Mouse (Mus musculus) limb, embryonic 12.5 days (tissue): ENCODE results near the gene Cdhr3. TPM values are rescaled to one million over a fixed set of nuclear protein-coding genes. Genes with fewer than 3 reads are reported as not detected.

Experiments
- ATAC-seq: fragments of 200-750 bp; cut with Nextera tagmentation; 2 replicates; pipeline ENCODE4 v1.8.0; 2017; ENCODE audit warnings: low read depth, moderate TSS enrichment; ENCODE audit not compliant: insufficient number of reproducible peaks, insufficient read depth, low FRiP score, low TSS enrichment
- H3K27ac ChIP-seq: fragments of 300-500 bp; sonication (generic); 2 replicates; pipeline ENCODE4 v1.5.1; 2016; ENCODE audit warnings: mild to moderate bottlenecking, moderate library complexity
- H3K27me3 ChIP-seq: fragments of 300-500 bp; sonication (generic); 2 replicates; pipeline ENCODE4 v1.6.1; 2016; ENCODE audit warnings: mild to moderate bottlenecking, moderate library complexity
- H3K36me3 ChIP-seq: fragments of 300-500 bp; sonication (generic); 2 replicates; pipeline ENCODE4 v1.6.1; 2016; ENCODE audit warnings: mild to moderate bottlenecking, moderate library complexity
- H3K4me1 ChIP-seq: fragments of 300-500 bp; sonication (generic); replicated peaks from 2 replicates; pipeline ENCODE4 v1.6.1; 2016
- H3K4me2 ChIP-seq: fragments of 300-500 bp; sonication (generic); 2 replicates; pipeline ENCODE4 v1.6.1; 2016; ENCODE audit warnings: mild to moderate bottlenecking, moderate library complexity
- H3K4me3 ChIP-seq: fragments of 300-500 bp; sonication (generic); replicated peaks from 2 replicates; pipeline ENCODE4 v1.5.1; 2016; ENCODE audit warnings: mild to moderate bottlenecking
- H3K9ac ChIP-seq: fragments of 300-500 bp; sonication (generic); replicated peaks from 2 replicates; pipeline ENCODE4 v1.6.1; 2016; ENCODE audit warnings: mild to moderate bottlenecking, moderate library complexity
- H3K9me3 ChIP-seq: fragments of 300-500 bp; sonication (generic); 2 replicates; pipeline ENCODE4 v1.6.1; 2016; ENCODE audit warnings: mild to moderate bottlenecking, moderate library complexity
- WGBS: fragments of 180-500 bp; shearing (Covaris S2); methylation state at CpG from one replicate; pipeline ENCODE4 v1.1.7; 2016; 5-methylcytosine and 5-hydroxymethylcytosine counted together
- polyA plus RNA-seq: library from polyadenylated mRNA; unstranded; fragments of >200 nt; fragmentation: Nextera tagmentation; extraction: Ambion mirVana; gene quantifications from 2 replicates; pipeline ENCODE4 v1.2.1, GENCODE M21; 2016

Cdhr3 gene
- polyA plus RNA-seq, 1 experiment from 2014 or later = not detected

DNA sequence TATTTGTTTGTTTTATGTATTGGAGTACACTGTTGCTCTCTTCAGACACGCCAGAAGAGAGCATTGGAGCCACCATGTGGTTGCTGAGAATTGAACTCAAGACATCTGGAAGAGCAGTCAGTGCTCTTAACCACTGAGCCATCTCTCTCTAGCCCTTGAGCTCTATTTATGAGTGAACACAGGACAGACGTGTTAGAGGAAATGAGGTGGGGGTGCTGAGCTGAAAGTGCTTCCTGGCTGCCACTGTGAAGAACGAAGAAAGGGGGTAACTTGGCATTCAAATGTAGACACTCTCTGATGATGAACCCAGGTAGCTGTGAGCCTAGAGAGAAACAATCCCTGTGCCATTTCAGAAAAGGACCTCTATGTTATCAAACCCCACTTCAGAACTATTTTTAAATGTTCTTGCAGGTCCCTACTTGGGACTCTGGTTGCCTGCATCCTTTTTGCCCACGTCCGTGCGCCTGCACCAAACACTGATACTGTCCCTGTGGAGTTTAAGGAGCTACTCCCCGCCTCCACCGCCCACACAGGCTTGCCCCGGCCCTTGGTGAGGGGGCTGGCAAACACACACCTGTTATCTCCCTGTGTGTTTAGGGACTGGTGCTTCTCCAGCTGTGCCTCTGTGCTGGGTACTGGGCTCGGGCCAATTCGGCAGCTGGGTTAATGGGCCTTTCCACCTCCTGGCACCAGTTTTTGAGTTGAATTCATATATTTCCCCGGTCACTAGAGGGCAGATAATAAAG is 58.2 kb downstream of the Cdhr3 start:
- H3K4me1 ChIP-seq = peaks cover 23% of the 10 kb centered on the region
- 43% methylated on average over 12 of the region's 12 CpGs for WGBS
- no peaks in the 10 kb centered on the region for H3K9me3 ChIP-seq
- H3K4me2 ChIP-seq = no peak overlapping the region
- no peak for ATAC-seq
- no peak overlapping the region for H3K9ac ChIP-seq
- no peaks in the 10 kb centered on the region for H3K36me3 ChIP-seq
- H3K27ac ChIP-seq = no peak overlapping the region
- H3K27me3 ChIP-seq = peaks cover 9% of the 10 kb centered on the region
- no peak overlapping the region for H3K4me3 ChIP-seq

DNA sequence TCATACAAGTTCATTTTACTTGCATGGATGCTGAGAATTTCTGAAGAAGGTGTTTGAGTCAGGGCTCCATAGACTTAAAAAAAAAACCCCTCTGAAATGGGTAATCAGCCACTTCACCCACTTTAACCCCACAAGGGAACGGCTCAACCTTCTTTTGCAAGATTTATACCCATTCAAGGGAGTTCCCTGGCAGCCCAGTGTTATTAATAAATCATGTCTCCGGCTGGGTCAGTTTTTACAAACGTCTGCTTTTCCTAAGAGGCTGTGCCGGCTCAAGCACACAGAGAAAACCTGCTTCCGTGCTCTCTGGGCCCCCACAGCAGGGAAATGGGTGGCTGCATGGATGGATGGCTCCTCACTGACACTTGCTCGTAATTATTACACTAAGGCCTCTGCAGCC is 59.5 kb downstream of the Cdhr3 start:
- Histone ChIP-seq H3K4me2 (no peak overlapping the region), H3K27me3 (peaks cover 13% of the 10 kb centered on the region), H3K9me3 (no peaks in the 10 kb centered on the region), H3K4me1 (peaks cover 32% of the 10 kb centered on the region), H3K9ac (no peak overlapping the region), H3K36me3 (no peaks in the 10 kb centered on the region), H3K4me3 (no peak overlapping the region), H3K27ac (no peak overlapping the region)
- ATAC-seq = no peak
- 37% methylated on average over 6 of the region's 6 CpGs for WGBS

DNA sequence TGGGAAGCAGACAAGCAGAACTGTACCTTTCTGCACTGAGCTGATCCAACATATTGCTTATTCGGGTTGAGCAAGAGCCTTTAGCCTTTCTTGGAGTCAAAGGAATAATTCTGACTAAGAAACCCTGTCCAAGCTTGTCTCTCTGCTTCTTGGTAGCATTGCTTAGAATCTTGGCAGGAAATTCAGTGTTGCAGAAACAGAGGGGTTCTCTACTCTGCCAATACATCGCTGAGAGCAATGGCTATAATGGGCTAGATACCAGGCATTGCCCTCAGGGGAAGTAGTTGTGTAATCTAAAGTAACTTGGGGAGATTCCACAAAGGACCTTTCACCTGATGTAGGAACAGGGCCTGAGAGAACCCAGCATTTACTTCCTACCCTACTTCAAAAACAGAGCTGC is 62.1 kb downstream of the Cdhr3 start:
- Histone ChIP-seq H3K36me3 (no peaks in the 10 kb centered on the region), H3K4me1 (peaks cover 36% of the 10 kb centered on the region), H3K4me2 (no peak overlapping the region), H3K9ac (no peak overlapping the region), H3K4me3 (no peak overlapping the region), H3K27ac (no peak overlapping the region), H3K9me3 (no peaks in the 10 kb centered on the region), H3K27me3 (peaks cover 14% of the 10 kb centered on the region)
- no peak for ATAC-seq
- WGBS = 85% methylated on average over 2 of the region's 2 CpGs

DNA sequence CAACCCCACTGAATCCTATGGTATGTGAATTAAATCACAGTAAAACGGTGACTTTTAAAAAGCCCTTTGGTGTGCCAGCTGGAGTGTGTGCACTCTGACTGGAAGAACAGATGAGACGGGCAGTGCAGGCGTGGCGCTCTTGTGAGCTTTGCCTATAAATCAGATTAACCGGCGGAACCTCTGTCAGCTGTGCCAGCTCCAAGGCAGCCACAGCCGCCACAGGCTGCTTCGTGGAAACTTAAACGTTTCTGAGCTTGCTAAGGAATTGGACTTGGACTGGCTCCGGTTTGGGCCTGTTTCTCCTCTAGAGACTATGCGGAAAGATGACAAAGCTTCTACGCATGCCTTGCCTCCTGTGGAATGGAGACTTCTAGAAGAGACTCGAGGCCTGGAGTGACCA is 62.6 kb downstream of the Cdhr3 start:
- Histone ChIP-seq H3K4me2 (no peak overlapping the region), H3K27me3 (peaks cover 10% of the 10 kb centered on the region), H3K36me3 (no peaks in the 10 kb centered on the region), H3K4me3 (no peak overlapping the region), H3K4me1 (peaks cover 31% of the 10 kb centered on the region), H3K27ac (no peak overlapping the region), H3K9ac (no peak overlapping the region), H3K9me3 (no peaks in the 10 kb centered on the region)
- no peak for ATAC-seq
- WGBS = 68% methylated on average over 13 of the region's 13 CpGs

DNA sequence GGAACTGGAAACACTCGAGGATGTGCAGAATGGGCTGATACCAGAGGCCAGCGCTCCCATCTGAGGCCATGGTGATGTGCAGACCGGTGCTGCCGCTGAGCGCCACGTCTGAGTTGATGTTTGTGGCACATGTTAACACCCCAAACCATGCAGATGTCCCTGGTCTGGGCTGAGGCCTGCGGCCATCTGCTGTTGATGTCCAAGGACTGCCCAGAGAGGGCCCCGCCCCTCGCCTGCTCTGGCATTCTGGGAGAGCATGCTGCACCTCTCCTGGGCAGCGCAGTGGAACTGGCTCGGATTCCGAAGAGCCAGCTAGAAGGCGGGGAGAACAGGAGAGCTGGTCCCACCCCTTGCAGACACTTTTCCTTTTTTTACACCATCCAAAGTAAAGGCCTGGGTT is 64.0 kb downstream of the Cdhr3 start:
- 49% methylated on average over 13 of the region's 13 CpGs for WGBS
- Histone ChIP-seq H3K4me3 (no peak overlapping the region), H3K9ac (no peak overlapping the region), H3K27ac (no peak overlapping the region), H3K4me1 (peaks cover 24% of the 10 kb centered on the region), H3K4me2 (no peak overlapping the region), H3K9me3 (no peaks in the 10 kb centered on the region), H3K27me3 (0 out of 2 replicates have a peak, but pooled peaks cover 6% of the 10 kb centered on the region), H3K36me3 (no peaks in the 10 kb centered on the region)
- no peak for ATAC-seq

DNA sequence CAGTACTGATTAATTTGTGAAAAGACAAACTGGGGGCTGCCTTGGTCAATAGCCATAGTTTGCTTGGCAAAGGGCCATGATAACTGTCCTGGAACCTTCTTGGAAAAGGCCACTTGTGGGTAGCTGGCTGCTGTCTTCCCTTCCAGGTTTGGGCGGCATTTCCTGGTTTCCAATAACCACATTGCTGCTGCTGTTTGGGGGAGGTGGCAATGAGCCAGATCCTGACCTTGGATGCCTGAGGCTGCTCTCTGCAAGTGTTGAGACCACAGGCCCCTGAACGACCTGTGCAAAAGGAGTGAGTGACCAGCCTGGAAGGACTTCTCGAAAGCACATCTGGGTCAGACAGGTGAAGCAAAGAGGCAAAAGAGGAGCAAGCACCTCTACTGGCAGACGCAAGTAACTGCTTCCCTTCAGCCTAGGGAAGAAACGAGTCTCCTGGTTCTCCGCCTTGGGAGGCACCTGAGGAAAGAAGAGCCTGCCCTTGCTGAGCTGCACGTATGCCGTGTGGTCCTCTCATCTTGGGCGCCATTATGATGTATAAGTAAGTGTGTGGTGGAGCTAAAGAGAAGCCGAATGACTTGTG is 64.5 kb downstream of the Cdhr3 start:
- no peak for ATAC-seq

DNA sequence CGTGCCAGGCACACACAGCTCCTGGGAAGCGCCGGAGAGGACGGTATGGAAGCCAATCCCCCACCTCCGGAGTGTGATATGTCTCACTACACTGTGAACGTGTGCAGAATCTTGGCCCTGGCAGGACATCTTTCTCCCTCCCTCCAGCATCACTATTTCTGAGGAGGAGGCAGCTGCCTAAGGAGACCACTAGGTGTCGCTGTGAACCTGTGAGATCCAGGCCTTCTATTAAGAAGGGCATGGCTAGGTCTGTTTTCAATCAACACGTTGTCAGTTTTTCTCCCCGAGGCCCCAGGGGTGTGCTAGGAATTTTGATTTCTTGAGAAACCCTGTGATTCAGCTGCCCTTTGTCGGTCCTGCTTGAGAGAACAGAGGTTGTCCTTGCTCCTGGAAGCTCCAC is 65.6 kb downstream of the Cdhr3 start:
- Histone ChIP-seq H3K4me2 (peak overlapping the region; percentile 47), H3K4me1 (peaks cover 24% of the 10 kb centered on the region), H3K4me3 (no peak overlapping the region), H3K9me3 (peaks cover 5% of the 10 kb centered on the region; the same call in 1 of the 2 replicates), H3K27me3 (0 out of 2 replicates have a peak, but pooled peaks cover 6% of the 10 kb centered on the region), H3K9ac (no peak overlapping the region), H3K27ac (0 out of 2 replicates have a peak overlapping the region, but pooled peaks have one; percentile 9), H3K36me3 (no peaks in the 10 kb centered on the region)
- WGBS = 2% methylated on average over 10 of the region's 10 CpGs
- ATAC-seq = peak; percentile 57; the same call in 1 of the 2 replicates

More for the DNA sequence above, 64.5 kb downstream of the Cdhr3 start:
- H3K4me1 ChIP-seq = peaks cover 24% of the 10 kb centered on the region
- no peaks in the 10 kb centered on the region for H3K36me3 ChIP-seq
- no peak overlapping the region for H3K4me2 ChIP-seq
- WGBS = 41% methylated on average over 10 of the region's 10 CpGs
- H3K4me3 ChIP-seq = no peak overlapping the region
- 0 out of 2 replicates have a peak, but pooled peaks cover 6% of the 10 kb centered on the region for H3K27me3 ChIP-seq
- no peaks in the 10 kb centered on the region for H3K9me3 ChIP-seq
- no peak overlapping the region for H3K9ac ChIP-seq
- no peak overlapping the region for H3K27ac ChIP-seq

DNA sequence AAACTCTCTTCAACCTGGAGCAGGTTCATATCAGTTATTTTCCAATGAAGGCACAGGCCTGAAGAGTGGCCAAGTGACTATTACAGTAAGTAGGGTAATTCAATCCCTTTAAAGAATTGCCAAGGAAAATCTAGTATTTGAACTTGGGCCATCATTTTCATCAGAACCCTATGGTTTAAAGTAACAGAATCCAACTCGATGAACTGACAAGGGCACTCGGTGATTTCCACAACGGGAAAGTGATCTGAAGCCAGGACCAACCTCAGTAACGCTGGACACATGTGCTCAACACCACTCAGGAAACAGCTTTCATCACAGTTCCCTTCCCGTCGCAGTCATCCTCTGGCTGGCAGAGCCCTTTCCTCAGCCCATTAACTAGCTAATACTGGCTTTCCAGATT is 68.2 kb downstream of the Cdhr3 start:
- H3K9me3 ChIP-seq = peaks cover 5% of the 10 kb centered on the region; the same call in 1 of the 2 replicates
- H3K27ac ChIP-seq = no peak overlapping the region
- no peaks in the 10 kb centered on the region for H3K36me3 ChIP-seq
- H3K27me3 ChIP-seq = 0 out of 2 replicates have a peak, but pooled peaks cover 6% of the 10 kb centered on the region
- WGBS = 57% methylated on average over 6 of the region's 6 CpGs
- H3K4me3 ChIP-seq = no peak overlapping the region
- H3K4me1 ChIP-seq = peaks cover 22% of the 10 kb centered on the region
- no peak overlapping the region for H3K4me2 ChIP-seq
- H3K9ac ChIP-seq = no peak overlapping the region
- no peak for ATAC-seq

DNA sequence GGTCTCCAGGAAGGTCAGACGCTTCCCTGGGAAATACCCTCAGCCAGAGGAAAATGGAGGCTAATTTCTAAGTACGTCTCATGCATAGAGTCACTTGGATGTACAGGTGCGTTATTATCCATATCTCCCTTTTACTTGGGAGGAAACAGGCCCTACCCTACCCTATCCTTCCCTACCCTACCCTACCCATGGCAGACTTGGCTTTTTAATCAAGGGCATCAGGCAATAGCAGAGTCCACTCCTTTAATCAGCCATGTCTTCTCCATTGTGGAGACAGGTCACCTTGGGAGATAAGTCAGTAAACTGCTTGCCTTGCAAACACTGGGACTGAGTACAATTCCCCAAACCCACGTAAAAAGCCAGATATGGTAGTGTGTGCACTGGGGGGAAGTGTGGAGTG is 70.9 kb downstream of the Cdhr3 start:
- ATAC-seq = no peak
- no peak overlapping the region for H3K27ac ChIP-seq
- H3K36me3 ChIP-seq = no peaks in the 10 kb centered on the region
- H3K4me1 ChIP-seq = peaks cover 7% of the 10 kb centered on the region; the same call in 1 of the 2 replicates
- no peak overlapping the region for H3K4me3 ChIP-seq
- 0 out of 2 replicates have a peak, but pooled peaks cover 2% of the 10 kb centered on the region for H3K27me3 ChIP-seq
- H3K4me2 ChIP-seq = no peak overlapping the region
- 87% methylated on average over 4 of the region's 4 CpGs for WGBS
- peaks cover 5% of the 10 kb centered on the region; the same call in 1 of the 2 replicates for H3K9me3 ChIP-seq
- H3K9ac ChIP-seq = no peak overlapping the region

DNA sequence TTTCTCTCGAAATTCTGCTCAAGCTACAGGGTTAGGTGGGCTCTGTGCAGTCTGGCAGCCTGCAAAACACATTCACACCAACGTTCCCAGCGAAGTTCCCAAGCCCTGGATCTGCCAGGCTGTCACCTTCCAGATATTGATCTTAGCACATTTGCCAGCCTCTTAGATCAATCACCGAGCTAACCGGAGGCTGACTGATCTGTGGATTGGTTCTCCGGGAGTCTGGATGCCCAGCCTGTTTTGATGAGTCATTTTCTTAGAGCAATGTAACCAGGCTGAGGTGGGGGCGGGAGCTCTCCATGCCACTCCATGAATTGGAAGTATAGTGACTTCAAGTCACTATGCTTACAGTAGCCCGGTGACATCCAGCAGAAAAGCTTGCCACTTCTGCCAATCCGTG is 71.5 kb downstream of the Cdhr3 start:
- Histone ChIP-seq H3K27me3 (no peaks in the 10 kb centered on the region), H3K36me3 (no peaks in the 10 kb centered on the region), H3K4me1 (peaks cover 10% of the 10 kb centered on the region; the same call in 1 of the 2 replicates), H3K27ac (no peak overlapping the region), H3K9me3 (peaks cover 5% of the 10 kb centered on the region; the same call in 1 of the 2 replicates), H3K4me3 (no peak overlapping the region), H3K4me2 (no peak overlapping the region), H3K9ac (no peak overlapping the region)
- ATAC-seq = no peak
- 81% methylated on average over 9 of the region's 9 CpGs for WGBS

DNA sequence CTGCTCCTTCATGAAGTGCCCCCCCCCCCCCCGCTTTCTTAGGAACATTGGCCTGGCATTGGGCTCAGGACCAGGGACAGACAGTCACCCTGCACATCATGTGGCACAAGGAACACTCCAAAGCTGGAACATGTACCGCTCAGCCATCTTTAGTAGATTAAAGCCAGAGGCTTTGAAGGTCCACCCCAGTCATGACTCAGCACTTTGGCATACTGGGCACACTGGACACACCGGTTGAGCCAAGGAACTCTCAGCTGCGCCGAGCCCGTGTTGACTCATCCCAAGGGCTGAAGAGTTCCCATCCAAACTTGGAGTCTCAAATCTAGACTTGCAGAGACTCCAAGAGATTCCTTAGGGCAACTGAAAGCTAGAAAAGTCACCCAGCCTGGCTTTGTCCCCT is 72.7 kb downstream of the Cdhr3 start:
- H3K9me3 ChIP-seq = peaks cover 5% of the 10 kb centered on the region; the same call in 1 of the 2 replicates
- no peaks in the 10 kb centered on the region for H3K27me3 ChIP-seq
- no peak overlapping the region for H3K4me3 ChIP-seq
- H3K4me2 ChIP-seq = no peak overlapping the region
- ATAC-seq = no peak
- peaks cover 10% of the 10 kb centered on the region; the same call in 1 of the 2 replicates for H3K4me1 ChIP-seq
- H3K27ac ChIP-seq = no peak overlapping the region
- WGBS = 77% methylated on average over 6 of the region's 6 CpGs
- no peaks in the 10 kb centered on the region for H3K36me3 ChIP-seq
- no peak overlapping the region for H3K9ac ChIP-seq
